In genomic region chr4:154928395-154929087, GRCm38 (mm10) we compare ENCODE assay signal across 8 mouse cellular contexts. TPM values are rescaled to one million over a fixed set of nuclear protein-coding genes. Genes with fewer than 3 reads are reported as not detected.
DNase-seq lines count a peak whose midpoint lies in the region; ATAC-seq and TF ChIP-seq lines count a peak whose summit lies in the region.

TSS of gene Tnfrsf14 (minus strand) at chr4:154928563.

- ATAC-seq in limb, embryonic 15.5 days (ENCODE audit: insufficient number of reproducible peaks, low FRiP score, low TSS enrichment, low read depth): no peak
- peak; percentile 86 for ATAC-seq in stomach, embryonic 15.5 days (ENCODE audit: insufficient read depth, low FRiP score, low read depth)
- ATAC-seq in forebrain, embryonic 13.5 days: no peak

- peak within 1 kb of the TSS; percentile 33 for H3K4me2 ChIP-seq in limb, embryonic 15.5 days
- H3K4me2 ChIP-seq in stomach, embryonic 15.5 days: peak within 1 kb of the TSS; percentile 49
- H3K4me2 ChIP-seq in forebrain, embryonic 13.5 days: no peak within 1 kb of the TSS

- no peaks in the 10 kb centered on the region for H3K36me3 ChIP-seq in testis, adult 2 months (ENCODE audit: control insufficient read depth, insufficient read depth, low read length)
- H3K36me3 ChIP-seq in limb, embryonic 15.5 days: no peaks in the 10 kb centered on the region
- no peaks in the 10 kb centered on the region for H3K36me3 ChIP-seq in stomach, embryonic 15.5 days
- H3K36me3 ChIP-seq in forebrain, embryonic 13.5 days (ENCODE audit: poor library complexity, severe bottlenecking): no peaks in the 10 kb centered on the region

- no peaks in the 10 kb centered on the region for H3K27me3 ChIP-seq in testis, adult 2 months (ENCODE audit: control insufficient read depth, insufficient read depth, low read length)
- no peaks in the 10 kb centered on the region for H3K27me3 ChIP-seq in limb, embryonic 15.5 days
- H3K27me3 ChIP-seq in stomach, embryonic 15.5 days (replicated peaks): no peaks in the 10 kb centered on the region
- H3K27me3 ChIP-seq in forebrain, embryonic 13.5 days: peaks cover 4% of the 10 kb centered on the region; the same call in 1 of the 2 replicates

- no peaks in the 10 kb centered on the region for H3K4me1 ChIP-seq in testis, adult 2 months (ENCODE audit: control insufficient read depth, insufficient read depth, low read length)
- H3K4me1 ChIP-seq in limb, embryonic 15.5 days: peaks cover 25% of the 10 kb centered on the region
- H3K4me1 ChIP-seq in stomach, embryonic 15.5 days: peaks cover 16% of the 10 kb centered on the region
- no peaks in the 10 kb centered on the region for H3K4me1 ChIP-seq in forebrain, embryonic 13.5 days

- 47% methylated on average over 12 of the region's 12 CpGs for WGBS in limb, embryonic 15.5 days
- 25% methylated on average over 12 of the region's 12 CpGs for whole genome bisulfite sequencing in stomach, embryonic 15.5 days
- WGBS in forebrain, embryonic 13.5 days: 67% methylated on average over 12 of the region's 12 CpGs

- peak within 1 kb of the TSS; percentile 0; the same call in 1 of the 2 replicates for H3K9ac ChIP-seq in limb, embryonic 15.5 days
- peak within 1 kb of the TSS; percentile 16; the same call in 1 of the 2 replicates for H3K9ac ChIP-seq in stomach, embryonic 15.5 days
- H3K9ac ChIP-seq in forebrain, embryonic 13.5 days: no peak within 1 kb of the TSS

- peak within 1 kb of the TSS; percentile 7; the same call in 1 of the 2 replicates for H3K4me3 ChIP-seq in testis, adult 2 months (ENCODE audit: control insufficient read depth, low read depth, low read length)
- peak within 1 kb of the TSS; percentile 22 for H3K4me3 ChIP-seq in limb, embryonic 15.5 days
- peak within 1 kb of the TSS; percentile 33 for H3K4me3 ChIP-seq in stomach, embryonic 15.5 days (replicated peaks)
- H3K4me3 ChIP-seq in forebrain, embryonic 13.5 days: no peak within 1 kb of the TSS

- no peak for TF ChIP-seq POLR2A in testis, adult 2 months (IDR thresholded peaks at IDR 0.05; ENCODE audit: control insufficient read depth, low read depth, low read length)

- no peaks in the 10 kb centered on the region for H3K9me3 ChIP-seq in limb, embryonic 15.5 days
- no peaks in the 10 kb centered on the region for H3K9me3 ChIP-seq in stomach, embryonic 15.5 days
- H3K9me3 ChIP-seq in forebrain, embryonic 13.5 days (replicated peaks): no peaks in the 10 kb centered on the region

- peak within 1 kb of the TSS; percentile 21; the same call in 1 of the 2 replicates for H3K27ac ChIP-seq in testis, adult 2 months (ENCODE audit: control insufficient read depth, insufficient read depth, low read depth, low read length)
- peak within 1 kb of the TSS; percentile 80 for H3K27ac ChIP-seq in limb, embryonic 15.5 days
- H3K27ac ChIP-seq in stomach, embryonic 15.5 days: peak within 1 kb of the TSS; percentile 79
- H3K27ac ChIP-seq in forebrain, embryonic 13.5 days: no peak within 1 kb of the TSS

- DNase-seq in heart, adult 11 months: peak; percentile 89
- no peak for DNase-seq in heart, adult 18-20 months
- DNase-seq in testis, postnatal 14 days (ENCODE audit: low spot score): no peak
- no peak for DNase-seq in gastrocnemius, adult 18-20 months (ENCODE audit: low spot score)

- TF ChIP-seq CTCF in testis, adult 2 months (IDR thresholded peaks at IDR 0.05; ENCODE audit: control insufficient read depth, insufficient read depth, insufficient replicate concordance, low read depth, low read length): no peak

RNA-seq across cellular contexts. Expression of gene Tnfrsf14, which starts in this region (rescaled TPM):
- 1 to 10 TPM; 5.3 to 7.1 TPM for total RNA-seq in heart, adult 18-20 months (2021)
- polyA plus RNA-seq in testis, adult 2 months (2012; rRNA removed): 0.70 and 1.0 TPM in 2 replicates
- polyA plus RNA-seq in limb, embryonic 15.5 days (2015; fragmentation: Nextera tagmentation; extraction: Ambion mirVana): 0.86 and 1.1 TPM in 2 replicates
- polyA plus RNA-seq in stomach, embryonic 15.5 days (2015; fragmentation: Nextera tagmentation; extraction: Ambion mirVana): 3.8 and 8.0 TPM in 2 replicates
- 0.14 and 0.28 TPM in 2 replicates for polyA plus RNA-seq in forebrain, embryonic 13.5 days (2015; fragmentation: Nextera tagmentation; extraction: Ambion mirVana)
- 1 to 10 TPM; 1.3 to 1.9 TPM for total RNA-seq in gastrocnemius, adult 18-20 months (2021)
